Mouse (Mus musculus): Measurements from ENCODE around the gene Jade1.

Gene Jade1

GRCm38 (mm10) chr3:41555491-41556381 lies at the start of gene Jade1:
Gene Jade1, plus strand, starts transcription at chr3:41555731.
- DNase-seq, result no peak

GRCm38 (mm10) chr3:41509441-41509840 lies 46.1 kb upstream of the Jade1 start:
- no peak for DNase-seq

DNA sequence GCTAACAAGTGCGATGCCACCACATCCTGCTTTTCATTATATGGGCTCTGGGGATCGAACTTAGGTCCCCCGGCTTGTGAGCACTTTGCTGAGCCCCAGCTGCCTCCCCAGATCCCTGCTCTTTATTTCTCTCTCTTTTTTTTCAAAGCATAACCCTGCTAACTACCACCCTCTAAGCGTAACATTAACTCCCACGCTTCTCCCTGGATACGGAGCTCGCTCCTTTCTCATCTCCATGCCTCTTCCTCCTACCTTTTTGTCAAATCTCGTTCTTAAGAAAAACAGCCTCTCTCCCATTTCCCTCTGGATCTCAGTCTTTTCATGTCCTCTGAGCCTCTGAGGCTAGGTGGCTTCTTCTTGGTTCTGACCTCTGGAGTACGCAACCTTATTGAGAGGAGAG lies 45.3 kb upstream of the Jade1 start:
- DNase-seq, result no peak

- DNase-seq, result no peak
Observed at GRCm38 (mm10) chr3:41510750-41511149, 44.8 kb upstream of the Jade1 start.

DNA sequence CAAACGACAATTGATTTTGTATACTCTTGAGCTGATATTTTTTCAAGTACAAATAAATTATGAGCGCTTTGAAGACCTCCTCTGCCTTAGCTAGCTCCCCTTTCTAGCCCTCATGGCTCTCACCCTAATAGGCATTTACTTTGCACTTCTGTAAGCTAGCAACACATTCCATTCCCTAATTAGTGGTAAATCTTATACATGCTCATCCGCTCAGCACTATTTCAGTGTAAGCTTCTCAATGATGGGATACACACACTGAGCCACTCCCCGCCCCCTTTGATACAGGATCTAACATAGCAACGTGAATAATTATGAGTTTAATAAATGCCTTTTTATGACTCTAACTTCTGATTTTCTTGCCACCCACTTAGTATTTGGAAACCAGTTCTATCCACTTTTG lies 41.5 kb upstream of the Jade1 start:
- no peak for DNase-seq

DNA sequence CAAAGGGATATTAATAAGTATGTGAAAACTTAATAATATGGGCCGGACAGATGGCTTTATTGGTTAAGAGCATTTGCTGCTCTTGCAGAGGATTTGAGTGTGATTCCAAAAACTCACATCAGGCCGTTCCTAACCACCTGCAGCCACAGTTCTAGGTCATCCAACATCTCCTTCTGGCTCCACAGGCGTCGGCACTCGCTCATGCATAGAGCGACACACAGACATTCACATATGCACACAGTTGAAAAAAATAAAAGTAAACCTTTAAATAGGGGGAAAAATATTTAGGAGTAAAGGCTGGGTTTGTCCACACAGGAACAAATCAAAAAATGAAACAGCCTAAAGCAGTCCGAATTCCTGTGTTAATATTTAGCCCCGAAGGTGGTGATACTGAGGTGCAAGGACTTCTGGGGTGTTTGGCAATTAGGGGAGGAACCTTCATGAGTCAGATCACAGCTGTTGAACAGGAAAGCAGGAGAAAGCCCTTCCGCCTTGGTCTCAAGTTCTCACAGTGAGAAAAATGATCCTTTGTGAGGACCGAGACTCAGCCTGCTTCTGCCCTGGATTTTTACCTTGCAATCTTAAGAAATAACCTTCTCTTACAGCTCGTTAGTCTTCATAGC lies 40.7 kb upstream of the Jade1 start:
- DNase-seq, result no peak

DNA sequence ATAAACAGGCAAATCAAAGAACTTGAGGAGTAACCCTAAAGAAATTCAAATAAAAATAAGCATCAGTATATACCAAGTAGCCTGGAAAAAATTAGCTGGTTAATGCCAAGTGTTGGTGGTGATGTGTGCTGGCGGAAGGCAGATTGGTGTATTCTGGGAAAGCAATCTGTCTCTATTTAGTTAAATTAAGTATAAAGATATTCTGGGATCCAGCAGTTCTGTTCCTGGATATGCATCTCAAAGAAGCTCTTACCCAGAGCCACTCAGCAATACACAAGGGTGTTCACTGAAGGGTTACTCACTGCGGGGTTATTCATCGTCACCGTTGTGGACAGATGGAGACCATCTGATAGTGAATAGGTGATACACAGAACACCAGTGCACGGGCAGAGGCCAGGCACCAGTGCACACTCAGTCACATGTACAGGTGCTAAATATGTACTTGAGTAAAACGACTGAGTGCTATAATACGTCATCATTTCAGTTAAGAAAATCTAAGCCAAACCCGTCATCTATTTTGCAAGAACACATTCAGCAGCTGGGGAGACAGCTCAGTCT lies 38.5 kb upstream of the Jade1 start:
- peak; percentile 19 for DNase-seq

DNA sequence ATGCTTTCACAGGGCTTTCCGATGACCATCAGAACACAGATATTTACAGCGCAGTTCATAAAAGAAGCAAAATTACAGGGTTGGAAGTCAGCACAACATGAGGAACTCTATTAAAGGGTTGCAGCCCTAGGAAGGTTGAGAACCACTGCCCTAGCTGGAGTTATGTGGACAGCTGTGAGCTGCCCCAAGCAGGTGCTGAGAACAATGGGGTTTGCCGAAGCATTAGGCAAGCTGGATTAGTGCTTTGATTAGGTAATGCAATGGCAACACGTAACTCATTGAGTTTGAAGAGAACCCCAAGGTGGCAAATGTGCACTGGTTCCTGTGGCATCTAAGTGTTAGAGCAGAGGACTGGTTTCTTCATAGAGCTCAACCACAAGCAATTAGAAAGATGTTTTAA lies 34.6 kb upstream of the Jade1 start:
- no peak for DNase-seq

GRCm38 (mm10) chr3:41521733-41522132 lies 33.8 kb upstream of the Jade1 start:
- DNase-seq, result no peak

DNA sequence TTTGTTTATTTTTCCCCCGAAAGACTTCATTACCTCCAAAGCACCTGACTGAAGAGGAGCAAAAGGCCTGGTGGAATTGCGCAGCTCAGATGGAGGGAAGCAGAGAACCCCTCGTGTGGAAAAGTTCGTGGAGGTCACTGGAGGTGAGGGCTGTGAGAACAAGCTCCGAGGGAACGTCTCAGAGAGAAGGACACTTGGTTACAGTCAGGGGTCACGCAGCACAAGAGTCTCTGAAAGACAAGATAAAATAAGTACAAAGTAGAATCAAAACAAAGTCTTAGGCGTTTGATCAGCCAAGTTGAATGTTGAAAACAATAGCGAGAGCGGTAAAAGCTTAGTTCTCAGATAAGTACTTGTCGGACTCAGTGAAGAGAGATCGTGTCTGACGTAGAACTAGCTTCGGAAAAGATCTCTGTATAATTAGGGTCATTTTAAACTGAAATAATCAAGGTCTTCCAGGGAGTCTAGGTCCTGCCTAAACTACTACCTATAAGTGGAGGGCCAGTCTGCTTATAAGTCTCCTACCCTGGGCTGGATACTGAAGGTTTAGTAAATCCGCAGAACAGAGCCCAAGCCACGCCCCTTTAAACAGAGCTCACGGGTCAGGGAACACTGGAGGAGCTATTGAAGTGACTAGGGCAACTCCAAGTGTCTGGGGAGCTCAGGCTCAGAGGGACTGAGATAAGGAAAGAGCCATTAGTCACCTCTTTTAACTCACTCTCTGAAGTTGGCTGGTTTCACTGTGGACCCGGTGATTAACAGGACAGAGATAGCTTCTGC lies 33.1 kb upstream of the Jade1 start:
- DNase-seq, result no peak

DNA sequence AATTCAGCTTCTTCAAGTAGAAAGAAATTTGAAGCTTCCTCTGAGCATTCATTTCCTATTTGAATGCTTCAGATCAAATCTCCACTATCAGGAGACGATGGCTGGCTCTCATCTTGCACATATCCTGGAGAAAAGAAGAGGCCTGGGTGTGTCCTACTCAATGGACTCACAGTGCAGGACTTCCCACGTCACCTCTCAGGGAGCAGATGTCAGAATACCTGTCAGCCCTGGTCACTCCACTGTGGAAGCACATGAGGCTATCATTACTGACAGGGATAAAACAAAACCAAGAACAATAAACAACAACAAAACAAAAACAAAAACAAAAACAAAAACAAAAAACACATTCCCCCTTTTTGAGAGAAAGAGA lies 32.5 kb upstream of the Jade1 start:
- no peak for DNase-seq

DNA sequence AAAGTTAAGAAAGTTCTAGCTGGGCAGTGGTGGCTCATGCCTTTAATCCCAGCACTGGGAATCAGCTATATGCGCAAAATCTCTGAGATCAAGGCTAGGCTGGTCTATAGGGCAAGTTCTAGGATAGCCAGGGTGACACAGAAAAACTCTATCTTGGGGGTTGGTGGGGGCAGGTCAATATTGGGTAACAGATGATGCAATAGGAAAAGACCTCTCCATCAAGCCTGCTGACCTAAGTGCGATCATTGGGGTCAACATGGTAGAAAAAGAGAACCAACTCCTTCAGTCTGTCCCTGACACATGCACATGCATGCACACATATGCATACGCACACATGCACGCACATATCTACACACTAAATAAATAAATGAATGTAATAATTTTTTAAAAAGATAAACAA lies 32.1 kb upstream of the Jade1 start:
- no peak for DNase-seq

GRCm38 (mm10) chr3:41528291-41528969 lies 27.1 kb upstream of the Jade1 start:
- no peak for DNase-seq

DNA sequence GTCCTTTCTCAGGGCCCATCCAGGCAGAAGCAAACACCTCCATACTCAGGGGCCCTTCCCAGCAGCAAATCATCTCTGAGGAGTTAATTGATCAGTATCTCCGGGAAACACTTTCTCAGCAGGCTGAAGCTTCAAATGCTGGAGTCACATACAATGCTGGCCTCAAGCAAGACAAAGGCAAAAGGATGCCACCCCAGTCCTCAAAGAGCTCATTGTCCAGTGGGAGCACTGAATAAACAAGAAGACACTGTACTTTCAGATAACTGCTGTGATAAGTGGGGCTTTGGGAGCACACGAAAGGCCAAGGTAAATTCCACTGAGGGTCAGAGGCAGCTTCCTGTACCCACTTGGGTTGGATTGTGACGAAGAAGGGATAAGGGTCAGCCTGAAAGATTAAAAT lies 25.4 kb upstream of the Jade1 start:
- no peak for DNase-seq

- no peak for DNase-seq
Observed at GRCm38 (mm10) chr3:41531541-41531940, 24.0 kb upstream of the Jade1 start.

DNA sequence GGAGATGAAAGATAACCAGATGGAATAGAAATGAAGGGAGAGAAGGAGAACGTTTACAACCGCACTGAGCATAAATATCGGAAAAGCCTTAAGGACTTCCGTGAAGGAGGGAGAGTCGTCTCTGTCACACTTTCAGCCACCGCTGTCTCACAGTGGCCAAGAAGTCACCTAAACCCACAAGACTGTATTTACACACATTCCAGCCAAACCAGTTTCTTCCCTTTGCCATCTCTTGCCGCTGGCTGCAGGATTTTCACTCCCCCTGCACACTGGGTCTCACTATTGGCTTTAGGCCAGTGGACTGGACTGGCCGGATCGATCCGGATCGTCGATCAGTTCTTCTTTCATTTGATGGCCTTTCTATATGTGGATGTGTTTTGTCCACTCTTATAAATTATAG lies 23.4 kb upstream of the Jade1 start:
- DNase-seq, result no peak

DNA sequence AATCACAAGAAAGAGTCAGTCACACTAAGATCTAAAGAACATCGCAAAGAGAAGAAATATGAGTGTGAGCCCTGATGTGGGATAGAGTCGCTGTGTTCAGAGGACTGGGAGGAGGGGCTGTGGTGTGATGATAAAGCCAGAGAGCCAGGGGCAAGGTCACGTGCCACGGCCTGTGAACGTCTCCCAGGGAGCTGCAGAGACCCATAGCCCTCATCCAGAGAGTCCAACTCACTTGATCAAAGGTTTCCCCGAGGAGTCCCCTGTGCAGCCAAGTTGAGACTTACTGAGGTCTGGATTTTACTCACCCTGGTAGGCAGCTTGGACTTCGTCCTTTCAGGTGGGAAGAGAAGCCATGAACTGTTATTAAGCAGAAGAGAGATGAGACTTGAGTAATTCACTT lies 21.9 kb upstream of the Jade1 start:
- DNase-seq, result no peak

GRCm38 (mm10) chr3:41537957-41538356 lies 17.6 kb upstream of the Jade1 start:
- DNase-seq, result no peak

DNA sequence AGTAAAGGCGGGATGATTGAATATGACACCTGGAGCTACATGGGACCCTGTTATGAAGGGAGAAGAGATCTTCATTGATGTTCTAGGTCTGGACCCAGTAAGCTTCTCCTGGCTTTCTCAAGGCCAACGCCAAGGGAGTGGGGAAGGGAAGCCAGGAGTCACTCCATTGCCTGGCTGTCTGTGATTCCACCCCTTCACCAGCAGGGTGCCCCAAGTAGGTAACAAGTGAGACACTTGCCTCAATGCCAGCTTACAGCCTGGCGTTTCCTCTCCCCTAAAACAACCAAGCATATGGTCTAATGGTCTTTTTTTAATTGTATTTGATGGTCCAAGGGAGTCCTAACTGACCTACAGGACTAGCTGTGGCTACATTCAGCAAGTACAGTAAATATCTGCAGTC lies 14.2 kb upstream of the Jade1 start:
- DNase-seq, result no peak

- DNase-seq, result no peak
Observed at GRCm38 (mm10) chr3:41544451-41544850, 11.1 kb upstream of the Jade1 start.

GRCm38 (mm10) chr3:41547289-41547688 lies 8.2 kb upstream of the Jade1 start:
- no peak for DNase-seq

GRCm38 (mm10) chr3:41548238-41548637 lies 7.3 kb upstream of the Jade1 start:
- DNase-seq, result no peak

DNA sequence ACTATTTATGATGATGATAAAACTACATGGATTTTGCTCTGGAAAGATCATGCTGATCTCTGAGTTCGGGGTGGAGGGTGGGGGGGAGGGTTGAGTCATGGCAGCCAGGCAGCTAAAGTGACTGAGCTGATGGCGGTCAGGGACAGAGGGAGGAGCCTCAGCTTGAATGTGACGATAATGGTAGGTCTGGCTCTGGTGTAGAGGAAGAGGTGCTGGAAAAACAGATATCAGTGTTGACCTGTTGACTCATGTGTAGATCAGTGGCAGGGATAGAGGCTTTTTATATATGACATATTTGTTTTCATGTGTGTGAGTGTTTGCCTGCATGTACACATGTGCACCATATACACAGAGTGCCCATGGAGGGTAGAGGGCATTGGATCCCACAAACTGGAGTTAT lies 3.9 kb upstream of the Jade1 start:
- no peak for DNase-seq

Measured in right cerebral cortex, postnatal 25 days (tissue).